Mouse (Mus musculus) hindbrain, embryonic 16.5 days (tissue): ENCODE measurements around the gene Brd7. TPM values are rescaled to one million over a fixed set of nuclear protein-coding genes. Genes with fewer than 3 reads are reported as not detected.

ENCODE experiments used
- ATAC-seq: fragments of 200-750 bp; cut with Nextera tagmentation; 2 replicates; pipeline ENCODE4 v1.8.0; 2017; ENCODE audit warnings: moderate TSS enrichment, moderate library complexity
- H3K27ac ChIP-seq: fragments of 300-500 bp; sonication (generic); 2 replicates; pipeline ENCODE4 v1.5.1; 2014; ENCODE audit warnings: low read depth, mild to moderate bottlenecking, control low read depth, low read length, moderate library complexity
- H3K27me3 ChIP-seq: fragments of 300-500 bp; sonication (generic); replicated peaks from 2 replicates; pipeline ENCODE4 v1.6.1; 2014; ENCODE audit warnings: low read length; ENCODE audit not compliant: control insufficient read depth, insufficient read depth
- H3K36me3 ChIP-seq: fragments of 300-500 bp; sonication (generic); 2 replicates; pipeline ENCODE4 v1.6.1; 2014; ENCODE audit warnings: mild to moderate bottlenecking, low read length, moderate library complexity, mixed read lengths; ENCODE audit not compliant: control insufficient read depth, insufficient read depth
- H3K4me1 ChIP-seq: fragments of 300-500 bp; sonication (generic); 2 replicates; pipeline ENCODE4 v1.6.1; 2014; ENCODE audit warnings: low read depth, low read length; ENCODE audit not compliant: control insufficient read depth, insufficient read depth
- H3K4me2 ChIP-seq: fragments of 300-500 bp; sonication (generic); 2 replicates; pipeline ENCODE4 v1.6.1; 2014; ENCODE audit warnings: mild to moderate bottlenecking, low read length, control low read depth, moderate library complexity
- H3K4me3 ChIP-seq: fragments of 300-500 bp; sonication (generic); 2 replicates; pipeline ENCODE4 v1.5.1; 2014; ENCODE audit warnings: mild to moderate bottlenecking, low read length, control low read depth, moderate library complexity
- H3K9ac ChIP-seq: fragments of 300-500 bp; sonication (generic); 2 replicates; pipeline ENCODE4 v1.6.1; 2014; ENCODE audit warnings: low read depth, mild to moderate bottlenecking, control low read depth, low read length, moderate library complexity
- H3K9me3 ChIP-seq: fragments of 300-500 bp; sonication (generic); 2 replicates; pipeline ENCODE4 v1.6.1; 2014; ENCODE audit warnings: mild to moderate bottlenecking, low read length, moderate library complexity; ENCODE audit not compliant: control insufficient read depth
- whole genome bisulfite sequencing: fragments of 180-500 bp; shearing (Covaris S2); extraction: QIAGEN DNeasy Blood & Tissue Kit; methylation state at CpG from one replicate; pipeline ENCODE4 v1.1.7; 2014; 5-methylcytosine and 5-hydroxymethylcytosine counted together
- polyA plus RNA-seq: library from polyadenylated mRNA; unstranded; fragments of >200 nt; fragmentation: Nextera tagmentation; extraction: Ambion mirVana; gene quantifications from 2 replicates; pipeline ENCODE4 v1.2.1, GENCODE M21; 2015

The Brd7 gene
- polyA plus RNA-seq, 1 experiment from 2014 or later, result 37.6 TPM

GRCm38 (mm10) chr8:88318151-88318550, 43.8 kb downstream of the Brd7 start:
- H3K4me3 ChIP-seq, result no peak overlapping the region
- no peaks in the 10 kb centered on the region for H3K9me3 ChIP-seq
- H3K36me3 ChIP-seq, result no peaks in the 10 kb centered on the region
- H3K27ac ChIP-seq, result no peak overlapping the region
- no peaks in the 10 kb centered on the region for H3K27me3 ChIP-seq
- no peak overlapping the region for H3K9ac ChIP-seq
- peaks cover 8% of the 10 kb centered on the region for H3K4me1 ChIP-seq
- no peak overlapping the region for H3K4me2 ChIP-seq
- 90% methylated on average over 8 of the region's 8 CpGs for WGBS
- no peak for ATAC-seq

- Histone ChIP-seq H3K4me3 (no peak overlapping the region), H3K9ac (no peak overlapping the region), H3K27me3 (no peaks in the 10 kb centered on the region), H3K36me3 (no peaks in the 10 kb centered on the region), H3K27ac (no peak overlapping the region), H3K9me3 (no peaks in the 10 kb centered on the region), H3K4me2 (no peak overlapping the region), H3K4me1 (peaks cover 8% of the 10 kb centered on the region)
- WGBS, result 75% methylated on average over 5 of the region's 5 CpGs
- no peak for ATAC-seq
These were observed 44.7 kb downstream of the Brd7 start for GRCm38 (mm10) chr8:88317341-88317740.

DNA sequence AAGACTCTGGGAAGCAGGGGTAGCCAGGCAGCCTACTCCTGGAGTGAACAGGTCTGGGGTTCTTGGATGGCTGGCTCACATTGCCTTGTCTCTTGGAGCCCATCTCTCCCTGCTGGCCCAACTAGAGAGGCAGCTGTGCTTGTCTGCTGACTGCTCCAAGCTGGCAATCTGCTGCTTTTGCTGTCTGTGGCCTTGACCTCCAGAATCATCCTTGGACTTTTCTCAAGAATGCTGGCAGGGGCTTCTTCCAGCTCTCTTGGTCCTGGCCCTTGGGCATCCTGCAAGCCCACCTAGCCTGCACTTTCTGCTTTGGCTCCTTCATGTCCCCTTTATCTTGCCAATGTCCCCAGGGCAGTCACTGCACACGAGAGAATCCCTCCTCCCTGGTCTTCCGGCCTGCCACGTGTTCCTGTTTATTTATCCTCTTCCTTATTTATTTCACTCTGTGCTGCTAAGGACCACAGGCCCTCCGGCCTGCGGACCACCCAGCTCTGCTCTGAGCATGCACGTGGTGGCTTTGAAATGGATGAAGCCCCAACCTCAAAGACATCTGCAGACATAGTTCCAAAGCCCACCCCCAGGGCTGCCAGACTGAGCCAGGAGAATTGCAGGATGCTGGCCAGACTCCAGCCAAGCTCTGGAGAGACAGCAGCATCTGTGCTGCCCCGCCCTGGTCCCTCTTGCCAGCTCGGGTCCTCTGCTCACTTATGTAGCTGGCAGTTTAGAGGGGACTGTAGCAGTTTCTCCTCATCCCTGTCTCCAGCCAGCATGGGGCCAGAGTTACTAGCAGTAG, 45.7 kb downstream of the Brd7 start:
- no peaks in the 10 kb centered on the region for H3K9me3 ChIP-seq
- no peak overlapping the region for H3K9ac ChIP-seq
- no peaks in the 10 kb centered on the region for H3K36me3 ChIP-seq
- H3K27me3 ChIP-seq, result no peaks in the 10 kb centered on the region
- peaks cover 8% of the 10 kb centered on the region for H3K4me1 ChIP-seq
- H3K27ac ChIP-seq, result peak overlapping the region; percentile 29; the same call in 1 of the 2 replicates
- no peak overlapping the region for H3K4me2 ChIP-seq
- ATAC-seq, result peak; percentile 83
- H3K4me3 ChIP-seq, result no peak overlapping the region
- WGBS, result 51% methylated on average over 8 of the region's 8 CpGs

DNA sequence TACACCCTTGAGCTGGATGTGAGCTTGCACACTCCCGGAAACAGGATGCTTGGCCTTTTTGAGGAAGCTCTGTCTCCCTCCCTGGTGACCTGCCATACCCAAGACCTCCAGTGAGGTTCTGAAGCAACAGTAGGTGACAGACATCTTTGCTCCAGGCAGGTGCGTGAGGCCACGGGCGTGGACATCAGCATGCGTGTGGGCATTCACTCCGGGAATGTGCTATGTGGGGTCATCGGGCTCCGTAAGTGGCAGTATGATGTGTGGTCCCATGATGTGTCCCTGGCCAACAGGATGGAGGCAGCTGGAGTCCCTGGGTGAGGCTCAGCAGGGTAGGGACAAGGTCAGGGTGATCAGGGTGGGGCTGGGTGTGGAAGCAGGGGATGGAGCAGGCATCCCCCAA, 46.7 kb downstream of the Brd7 start:
- Histone ChIP-seq H3K9me3 (no peaks in the 10 kb centered on the region), H3K27me3 (no peaks in the 10 kb centered on the region), H3K36me3 (no peaks in the 10 kb centered on the region), H3K4me2 (no peak overlapping the region), H3K4me3 (no peak overlapping the region), H3K27ac (no peak overlapping the region), H3K4me1 (peaks cover 8% of the 10 kb centered on the region), H3K9ac (no peak overlapping the region)
- WGBS, result 97% methylated on average over 8 of the region's 8 CpGs
- ATAC-seq, result no peak

GRCm38 (mm10) chr8:88313991-88314390, 48.0 kb downstream of the Brd7 start:
- H3K9ac ChIP-seq, result no peak overlapping the region
- H3K4me1 ChIP-seq, result peaks cover 8% of the 10 kb centered on the region
- H3K4me3 ChIP-seq, result no peak overlapping the region
- no peaks in the 10 kb centered on the region for H3K27me3 ChIP-seq
- no peak overlapping the region for H3K27ac ChIP-seq
- 95% methylated on average over 12 of the region's 12 CpGs for WGBS
- no peak for ATAC-seq
- no peaks in the 10 kb centered on the region for H3K9me3 ChIP-seq
- H3K4me2 ChIP-seq, result no peak overlapping the region
- no peaks in the 10 kb centered on the region for H3K36me3 ChIP-seq

DNA sequence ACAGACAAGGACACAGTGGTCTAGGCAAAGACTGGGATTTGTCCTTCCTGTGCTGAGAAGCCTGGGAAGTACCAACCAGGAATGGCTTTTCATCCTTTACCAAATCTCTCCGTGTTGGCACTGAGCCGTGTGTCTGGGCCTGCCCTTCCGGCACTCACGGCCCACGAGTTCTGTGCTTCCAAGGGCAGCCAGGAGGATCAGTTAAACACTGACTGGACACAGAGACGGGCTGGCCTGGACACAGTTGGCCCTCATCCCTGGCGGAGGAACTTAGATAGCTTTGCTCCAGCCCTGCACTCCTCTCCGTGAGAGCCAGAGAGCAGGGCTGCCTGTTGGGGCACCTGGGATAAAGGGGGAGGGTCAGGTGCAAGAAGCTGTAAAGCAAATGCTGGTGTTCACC, 49.0 kb downstream of the Brd7 start:
- Histone ChIP-seq H3K4me1 (peaks cover 8% of the 10 kb centered on the region), H3K36me3 (no peaks in the 10 kb centered on the region), H3K9me3 (no peaks in the 10 kb centered on the region), H3K27ac (no peak overlapping the region), H3K27me3 (no peaks in the 10 kb centered on the region), H3K4me3 (no peak overlapping the region), H3K4me2 (no peak overlapping the region), H3K9ac (no peak overlapping the region)
- no peak for ATAC-seq
- WGBS, result 81% methylated on average over 8 of the region's 8 CpGs

DNA sequence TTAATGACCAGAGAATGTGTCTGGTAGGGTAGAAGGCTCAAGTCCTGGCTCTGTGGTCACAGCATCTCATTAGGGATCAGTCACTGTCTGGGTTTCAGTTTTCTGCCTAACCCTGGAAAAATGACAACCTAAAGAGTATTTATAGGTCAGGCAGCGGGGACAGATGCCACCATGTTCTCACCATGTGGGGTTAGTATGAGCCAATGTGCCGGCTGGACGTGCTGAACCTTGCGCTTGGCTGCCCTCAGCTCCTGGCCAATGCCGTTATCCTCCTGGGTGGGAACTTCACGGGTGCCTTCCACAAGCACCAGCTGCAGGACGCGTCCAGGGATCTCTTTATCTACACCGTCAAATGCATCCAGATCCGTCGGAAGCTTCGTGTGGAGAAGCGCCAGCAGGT, 51.7 kb downstream of the Brd7 start:
- Histone ChIP-seq H3K4me1 (no peaks in the 10 kb centered on the region), H3K27me3 (no peaks in the 10 kb centered on the region), H3K27ac (no peak overlapping the region), H3K36me3 (no peaks in the 10 kb centered on the region), H3K9me3 (no peaks in the 10 kb centered on the region), H3K4me2 (no peak overlapping the region), H3K4me3 (no peak overlapping the region), H3K9ac (no peak overlapping the region)
- 87% methylated on average over 13 of the region's 13 CpGs for WGBS
- no peak for ATAC-seq

DNA sequence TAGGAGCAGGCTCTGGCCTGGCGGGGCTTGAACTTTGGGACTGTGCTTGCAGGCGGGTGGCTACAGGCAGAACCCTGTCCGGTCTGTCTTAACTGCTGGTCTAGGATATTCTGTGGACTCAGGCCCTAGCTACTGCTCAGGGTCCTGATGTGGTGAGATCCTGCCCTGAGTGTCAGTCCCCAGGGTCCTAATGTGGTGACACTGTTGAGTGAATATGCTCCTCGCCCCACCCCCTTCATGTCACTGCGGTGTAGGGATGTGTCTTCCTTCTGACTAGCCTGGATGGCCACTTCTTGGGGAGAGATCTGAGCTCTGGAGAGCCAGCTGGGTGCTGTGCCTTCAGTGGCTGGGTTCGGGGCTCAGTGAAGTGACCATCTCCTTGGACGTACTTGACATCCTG, 52.1 kb downstream of the Brd7 start:
- H3K27ac ChIP-seq, result no peak overlapping the region
- H3K4me1 ChIP-seq, result no peaks in the 10 kb centered on the region
- no peaks in the 10 kb centered on the region for H3K9me3 ChIP-seq
- no peak overlapping the region for H3K4me2 ChIP-seq
- no peak for ATAC-seq
- H3K9ac ChIP-seq, result no peak overlapping the region
- no peak overlapping the region for H3K4me3 ChIP-seq
- WGBS, result 93% methylated on average over 7 of the region's 7 CpGs
- no peaks in the 10 kb centered on the region for H3K27me3 ChIP-seq
- H3K36me3 ChIP-seq, result no peaks in the 10 kb centered on the region

- H3K36me3 ChIP-seq, result no peaks in the 10 kb centered on the region
- ATAC-seq, result no peak
- H3K9ac ChIP-seq, result no peak overlapping the region
- no peaks in the 10 kb centered on the region for H3K4me1 ChIP-seq
- H3K27ac ChIP-seq, result no peak overlapping the region
- H3K9me3 ChIP-seq, result no peaks in the 10 kb centered on the region
- 66% methylated on average over 10 of the region's 10 CpGs for WGBS
- no peaks in the 10 kb centered on the region for H3K27me3 ChIP-seq
- no peak overlapping the region for H3K4me3 ChIP-seq
- H3K4me2 ChIP-seq, result no peak overlapping the region
These were observed 52.6 kb downstream of the Brd7 start for GRCm38 (mm10) chr8:88309274-88309873.
